Mouse (Mus musculus) liver, embryonic 15.5 days (tissue): Measurements from ENCODE around the gene Tspan9. TPM values are rescaled to one million over a fixed set of nuclear protein-coding genes. Genes with fewer than 3 reads are reported as not detected.

Source experiments
- ATAC-seq: fragments of 200-750 bp; cut with Nextera tagmentation; 2 replicates; pipeline ENCODE4 v1.8.0; 2017; ENCODE audit warnings: moderate number of reproducible peaks, mild to moderate bottlenecking, moderate library complexity; ENCODE audit not compliant: insufficient read depth
- H3K27ac ChIP-seq: fragments of 300-500 bp; sonication (generic); replicated peaks from 2 replicates; pipeline ENCODE4 v1.5.1; 2015; ENCODE audit warnings: mild to moderate bottlenecking, inconsistent platforms
- H3K27me3 ChIP-seq: fragments of 300-500 bp; sonication (generic); 2 replicates; pipeline ENCODE4 v1.6.1; 2015; ENCODE audit warnings: mild to moderate bottlenecking, inconsistent platforms
- H3K36me3 ChIP-seq: fragments of 300-500 bp; sonication (generic); replicated peaks from 2 replicates; pipeline ENCODE4 v1.6.1; 2015; ENCODE audit warnings: moderate library complexity, mild to moderate bottlenecking, inconsistent platforms
- H3K4me1 ChIP-seq: fragments of 300-500 bp; sonication (generic); replicated peaks from 2 replicates; pipeline ENCODE4 v1.6.1; 2015; ENCODE audit warnings: inconsistent platforms
- H3K4me2 ChIP-seq: fragments of 300-500 bp; sonication (generic); 2 replicates; pipeline ENCODE4 v1.6.1; 2015; ENCODE audit warnings: moderate library complexity, mild to moderate bottlenecking, inconsistent platforms
- H3K4me3 ChIP-seq: fragments of 300-500 bp; sonication (generic); replicated peaks from 2 replicates; pipeline ENCODE4 v1.5.1; 2015; ENCODE audit warnings: mild to moderate bottlenecking, inconsistent platforms
- H3K9ac ChIP-seq: fragments of 300-500 bp; sonication (generic); 2 replicates; pipeline ENCODE4 v1.6.1; 2015; ENCODE audit warnings: moderate library complexity, mild to moderate bottlenecking, inconsistent platforms
- H3K9me3 ChIP-seq: fragments of 300-500 bp; sonication (generic); replicated peaks from 2 replicates; pipeline ENCODE4 v1.6.1; 2016; ENCODE audit warnings: inconsistent platforms
- WGBS: fragments of 180-500 bp; shearing (Covaris S2); methylation state at CpG from one replicate; pipeline ENCODE4 v1.1.7; 2015; ENCODE audit warnings: mixed read lengths; ENCODE audit not compliant: insufficient replicate concordance; 5-methylcytosine and 5-hydroxymethylcytosine counted together
- polyA plus RNA-seq: library from polyadenylated mRNA; unstranded; fragments of >200 nt; fragmentation: Nextera tagmentation; extraction: Ambion mirVana; gene quantifications from 2 replicates; pipeline ENCODE4 v1.2.1, GENCODE M21; 2015

The Tspan9 gene
- polyA plus RNA-seq, 1 experiment from 2014 or later = 23.6 TPM

- no peak for ATAC-seq
- WGBS = 48% methylated on average over 4 of the region's 4 CpGs
- Histone ChIP-seq H3K4me1 (peaks cover 4% of the 10 kb centered on the region; the same call in 1 of the 2 replicates), H3K9ac (no peak overlapping the region), H3K27me3 (no peaks in the 10 kb centered on the region), H3K4me3 (no peak overlapping the region), H3K36me3 (no peaks in the 10 kb centered on the region), H3K27ac (no peak overlapping the region), H3K4me2 (no peak overlapping the region), H3K9me3 (no peaks in the 10 kb centered on the region)
Measured at GRCm38 (mm10) chr6:128156476-128156875, 13.1 kb upstream of the Tspan9 start.

- H3K4me1 ChIP-seq = peaks cover 4% of the 10 kb centered on the region; the same call in 1 of the 2 replicates
- no peak overlapping the region for H3K9ac ChIP-seq
- H3K36me3 ChIP-seq = no peaks in the 10 kb centered on the region
- 33% methylated on average over 2 of the region's 2 CpGs for WGBS
- ATAC-seq = no peak
- no peak overlapping the region for H3K27ac ChIP-seq
- no peak overlapping the region for H3K4me2 ChIP-seq
- no peaks in the 10 kb centered on the region for H3K27me3 ChIP-seq
- no peaks in the 10 kb centered on the region for H3K9me3 ChIP-seq
- H3K4me3 ChIP-seq = no peak overlapping the region
Measured at GRCm38 (mm10) chr6:128155935-128156334, 12.5 kb upstream of the Tspan9 start.

- Histone ChIP-seq H3K27me3 (peaks cover 32% of the 10 kb centered on the region), H3K9me3 (no peaks in the 10 kb centered on the region), H3K4me3 (no peak overlapping the region), H3K27ac (no peak overlapping the region), H3K9ac (no peak overlapping the region), H3K4me2 (no peak overlapping the region), H3K4me1 (peaks cover 14% of the 10 kb centered on the region), H3K36me3 (no peaks in the 10 kb centered on the region)
- no peak for ATAC-seq
- WGBS = 41% methylated on average over 6 of the region's 6 CpGs
Measured at GRCm38 (mm10) chr6:128145765-128146164, 2.4 kb upstream of the Tspan9 start.

GRCm38 (mm10) chr6:128142369-128143278, 770 bp downstream of the Tspan9 start:
- Histone ChIP-seq H3K36me3 (no peaks in the 10 kb centered on the region), H3K4me2 (peak overlapping the region; percentile 68), H3K4me1 (peaks cover 14% of the 10 kb centered on the region), H3K9ac (peak overlapping the region; percentile 45), H3K27me3 (peaks cover 32% of the 10 kb centered on the region), H3K9me3 (no peaks in the 10 kb centered on the region), H3K27ac (0 out of 2 replicates have a peak overlapping the region, but pooled peaks have one; percentile 41), H3K4me3 (peak overlapping the region; percentile 58)
- 9% methylated on average over 20 of the region's 20 CpGs for WGBS
- ATAC-seq = no peak

GRCm38 (mm10) chr6:128140724-128141123, 2.7 kb downstream of the Tspan9 start:
- H3K4me1 ChIP-seq = peaks cover 17% of the 10 kb centered on the region
- no peak overlapping the region for H3K27ac ChIP-seq
- H3K36me3 ChIP-seq = no peaks in the 10 kb centered on the region
- no peak for ATAC-seq
- no peak overlapping the region for H3K4me3 ChIP-seq
- H3K9ac ChIP-seq = no peak overlapping the region
- H3K4me2 ChIP-seq = no peak overlapping the region
- H3K27me3 ChIP-seq = peaks cover 32% of the 10 kb centered on the region
- WGBS = 53% methylated on average over 6 of the region's 6 CpGs
- no peaks in the 10 kb centered on the region for H3K9me3 ChIP-seq

- Histone ChIP-seq H3K4me1 (peaks cover 32% of the 10 kb centered on the region), H3K9ac (no peak overlapping the region)
- WGBS = 75% methylated on average over 4 of the region's 4 CpGs
Measured at GRCm38 (mm10) chr6:128137855-128138254, 5.5 kb downstream of the Tspan9 start.

GRCm38 (mm10) chr6:128136654-128137053, 6.7 kb downstream of the Tspan9 start:
- Histone ChIP-seq H3K27ac (no peak overlapping the region), H3K27me3 (no peaks in the 10 kb centered on the region), H3K4me2 (no peak overlapping the region), H3K9ac (no peak overlapping the region), H3K4me1 (peaks cover 35% of the 10 kb centered on the region), H3K36me3 (no peaks in the 10 kb centered on the region), H3K9me3 (no peaks in the 10 kb centered on the region), H3K4me3 (no peak overlapping the region)
- 54% methylated on average over 3 of the region's 3 CpGs for WGBS
- ATAC-seq = no peak

More at GRCm38 (mm10) chr6:128137855-128138254, 5.5 kb downstream of the Tspan9 start:
- Histone ChIP-seq H3K27me3 (peaks cover 9% of the 10 kb centered on the region), H3K36me3 (no peaks in the 10 kb centered on the region), H3K9me3 (no peaks in the 10 kb centered on the region), H3K4me2 (no peak overlapping the region), H3K27ac (no peak overlapping the region), H3K4me3 (no peak overlapping the region)
- ATAC-seq = no peak

GRCm38 (mm10) chr6:128135459-128135858, 7.9 kb downstream of the Tspan9 start:
- no peak overlapping the region for H3K4me2 ChIP-seq
- H3K27me3 ChIP-seq = no peaks in the 10 kb centered on the region
- no peaks in the 10 kb centered on the region for H3K36me3 ChIP-seq
- H3K4me1 ChIP-seq = peaks cover 38% of the 10 kb centered on the region
- ATAC-seq = no peak
- no peaks in the 10 kb centered on the region for H3K9me3 ChIP-seq
- 53% methylated on average over 5 of the region's 5 CpGs for WGBS
- no peak overlapping the region for H3K4me3 ChIP-seq
- no peak overlapping the region for H3K9ac ChIP-seq
- no peak overlapping the region for H3K27ac ChIP-seq

- Histone ChIP-seq H3K4me1 (peaks cover 38% of the 10 kb centered on the region), H3K27me3 (no peaks in the 10 kb centered on the region), H3K4me3 (no peak overlapping the region), H3K9ac (no peak overlapping the region), H3K9me3 (no peaks in the 10 kb centered on the region), H3K4me2 (no peak overlapping the region), H3K36me3 (no peaks in the 10 kb centered on the region), H3K27ac (peak overlapping the region; percentile 78; the same call in 1 of the 2 replicates)
- no peak; the same call in 1 of the 2 replicates for ATAC-seq
- 44% methylated on average over 5 of the region's 5 CpGs for WGBS
Measured at GRCm38 (mm10) chr6:128135006-128135405, 8.4 kb downstream of the Tspan9 start.

- no peaks in the 10 kb centered on the region for H3K36me3 ChIP-seq
- H3K4me1 ChIP-seq = peaks cover 38% of the 10 kb centered on the region
- H3K9ac ChIP-seq = no peak overlapping the region
- ATAC-seq = peak; percentile 60
- no peaks in the 10 kb centered on the region for H3K9me3 ChIP-seq
- H3K4me2 ChIP-seq = no peak overlapping the region
- WGBS = 43% methylated on average over 8 of the region's 8 CpGs
- H3K27me3 ChIP-seq = no peaks in the 10 kb centered on the region
- H3K27ac ChIP-seq = peak overlapping the region; percentile 78
- no peak overlapping the region for H3K4me3 ChIP-seq
Measured at GRCm38 (mm10) chr6:128134196-128134924, 9.0 kb downstream of the Tspan9 start.

GRCm38 (mm10) chr6:128133679-128134191, 9.7 kb downstream of the Tspan9 start:
- no peak overlapping the region for H3K4me3 ChIP-seq
- no peaks in the 10 kb centered on the region for H3K9me3 ChIP-seq
- H3K36me3 ChIP-seq = no peaks in the 10 kb centered on the region
- H3K4me2 ChIP-seq = no peak overlapping the region
- peak overlapping the region; percentile 78 for H3K27ac ChIP-seq
- no peak overlapping the region for H3K9ac ChIP-seq
- peak; percentile 47 for ATAC-seq
- peaks cover 38% of the 10 kb centered on the region for H3K4me1 ChIP-seq
- H3K27me3 ChIP-seq = no peaks in the 10 kb centered on the region
- WGBS = 46% methylated on average over 10 of the region's 10 CpGs
